Mouse (Mus musculus): ENCODE measurements at regions not wholly inside any gene's neighbourhood (a gene's known extent, or its start where the extent isn't known, plus 50 kb on each side); places are given as distances from the start of the nearest gene placed in this dataset.

GRCm38 (mm10) chr7:130043397-130044234, 452.0 kb downstream of the Wdr11 start:
- no peaks in the 10 kb centered on the region for H3K36me3 ChIP-seq (ENCODE audit: control insufficient read depth, insufficient read depth)
- no peak for TF ChIP-seq MAX (IDR thresholded peaks at IDR 0.05)
- TF ChIP-seq CEBPB (IDR thresholded peaks at IDR 0.05; ENCODE audit: low read depth): no peak
- no peak for TF ChIP-seq MYOD1 (IDR thresholded peaks at IDR 0.05; ENCODE audit: control insufficient read depth, insufficient read length, low read depth)
- no peaks in the 10 kb centered on the region for H3K27me3 ChIP-seq (ENCODE audit: control insufficient read depth, insufficient read depth, insufficient read length)
- no peak overlapping the region for H3K4me3 ChIP-seq (ENCODE audit: insufficient read depth, poor library complexity, severe bottlenecking)
- no peaks in the 10 kb centered on the region for H3K79me2 ChIP-seq (ENCODE audit: control insufficient read depth, insufficient read depth)
- H3K79me3 ChIP-seq (ENCODE audit: low read depth): no peaks in the 10 kb centered on the region
- H3ac ChIP-seq (ENCODE audit: control insufficient read depth, insufficient read length, low read depth): no peak overlapping the region

- no peak for TF ChIP-seq CEBPB (IDR thresholded peaks at IDR 0.05; ENCODE audit: low read depth)
- TF ChIP-seq MAX (IDR thresholded peaks at IDR 0.05): no peak
- no peak for TF ChIP-seq MYOG (IDR thresholded peaks at IDR 0.05; ENCODE audit: control insufficient read depth, extremely low read depth, insufficient read length)
- TF ChIP-seq USF1 (IDR thresholded peaks at IDR 0.05; ENCODE audit: low read depth): no peak
- no peak for TF ChIP-seq FOSL1 (IDR thresholded peaks at IDR 0.05; ENCODE audit: insufficient read depth, low read length, poor library complexity, severe bottlenecking)
- Histone ChIP-seq H3K79me2 (ENCODE audit: control insufficient read depth, insufficient read depth) (no peaks in the 10 kb centered on the region), H3ac (ENCODE audit: control insufficient read depth, insufficient read length, low read depth) (no peak overlapping the region), H3K27me3 (ENCODE audit: control insufficient read depth, insufficient read depth, insufficient read length) (no peaks in the 10 kb centered on the region), H3K79me3 (ENCODE audit: low read depth) (no peaks in the 10 kb centered on the region), H3K4me3 (ENCODE audit: insufficient read depth, poor library complexity, severe bottlenecking) (no peak overlapping the region), H3K36me3 (ENCODE audit: control insufficient read depth, insufficient read depth) (no peaks in the 10 kb centered on the region)
Observed at GRCm38 (mm10) chr7:130044235-130044553, 452.5 kb downstream of the Wdr11 start.

- Histone ChIP-seq H3K27me3 (ENCODE audit: control insufficient read depth, insufficient read depth, insufficient read length) (no peaks in the 10 kb centered on the region), H3K79me3 (ENCODE audit: low read depth) (no peaks in the 10 kb centered on the region), H3K4me3 (ENCODE audit: insufficient read depth, poor library complexity, severe bottlenecking) (no peak overlapping the region), H3ac (ENCODE audit: control insufficient read depth, insufficient read length, low read depth) (no peak overlapping the region), H3K79me2 (ENCODE audit: control insufficient read depth, insufficient read depth) (no peaks in the 10 kb centered on the region), H3K36me3 (ENCODE audit: control insufficient read depth, insufficient read depth) (no peaks in the 10 kb centered on the region)
- TF ChIP-seq CTCF (IDR thresholded peaks at IDR 0.05; ENCODE audit: control insufficient read depth, insufficient read depth, insufficient read length) (no peak), FOSL1 (IDR thresholded peaks at IDR 0.05; ENCODE audit: insufficient read depth, low read length, poor library complexity, severe bottlenecking) (no peak), MYOG (IDR thresholded peaks at IDR 0.05; ENCODE audit: control insufficient read depth, extremely low read depth, insufficient read length) (no peak), CEBPB (IDR thresholded peaks at IDR 0.05; ENCODE audit: low read depth) (no peak), MAX (IDR thresholded peaks at IDR 0.05) (no peak), MYOD1 (IDR thresholded peaks at IDR 0.05; ENCODE audit: control insufficient read depth, insufficient read length, low read depth) (no peak), USF1 (IDR thresholded peaks at IDR 0.05; ENCODE audit: low read depth) (no peak)
Observed at GRCm38 (mm10) chr7:130044581-130044980, 452.9 kb downstream of the Wdr11 start.

GRCm38 (mm10) chr7:130046086-130046485, 454.4 kb downstream of the Wdr11 start:
- no peaks in the 10 kb centered on the region for H3K27me3 ChIP-seq (ENCODE audit: control insufficient read depth, insufficient read depth, insufficient read length)
- H3K79me2 ChIP-seq (ENCODE audit: control insufficient read depth, insufficient read depth): no peaks in the 10 kb centered on the region
- no peak overlapping the region for H3ac ChIP-seq (ENCODE audit: control insufficient read depth, insufficient read length, low read depth)
- no peak overlapping the region for H3K4me3 ChIP-seq (ENCODE audit: insufficient read depth, poor library complexity, severe bottlenecking)
- no peak for TF ChIP-seq FOSL1 (IDR thresholded peaks at IDR 0.05; ENCODE audit: insufficient read depth, low read length, poor library complexity, severe bottlenecking)
- TF ChIP-seq CTCF (IDR thresholded peaks at IDR 0.05; ENCODE audit: control insufficient read depth, insufficient read depth, insufficient read length): no peak
- TF ChIP-seq MAX (IDR thresholded peaks at IDR 0.05): no peak
- TF ChIP-seq USF1 (IDR thresholded peaks at IDR 0.05; ENCODE audit: low read depth): no peak
- TF ChIP-seq CEBPB (IDR thresholded peaks at IDR 0.05; ENCODE audit: low read depth): no peak
- TF ChIP-seq MYOD1 (IDR thresholded peaks at IDR 0.05; ENCODE audit: control insufficient read depth, insufficient read length, low read depth): no peak
- TF ChIP-seq MYOG (IDR thresholded peaks at IDR 0.05; ENCODE audit: control insufficient read depth, extremely low read depth, insufficient read length): no peak
- no peaks in the 10 kb centered on the region for H3K36me3 ChIP-seq (ENCODE audit: control insufficient read depth, insufficient read depth)
- no peaks in the 10 kb centered on the region for H3K79me3 ChIP-seq (ENCODE audit: low read depth)

GRCm38 (mm10) chr7:130047293-130048034, 455.8 kb downstream of the Wdr11 start:
- no peak overlapping the region for H3K4me3 ChIP-seq (ENCODE audit: insufficient read depth, poor library complexity, severe bottlenecking)
- no peaks in the 10 kb centered on the region for H3K79me2 ChIP-seq (ENCODE audit: control insufficient read depth, insufficient read depth)
- H3K79me3 ChIP-seq (ENCODE audit: low read depth): no peaks in the 10 kb centered on the region

More at GRCm38 (mm10) chr7:130047293-130048034, 455.8 kb downstream of the Wdr11 start:
- H3K27me3 ChIP-seq (ENCODE audit: control insufficient read depth, insufficient read depth, insufficient read length): no peaks in the 10 kb centered on the region
- no peaks in the 10 kb centered on the region for H3K36me3 ChIP-seq (ENCODE audit: control insufficient read depth, insufficient read depth)
- no peak overlapping the region for H3ac ChIP-seq (ENCODE audit: control insufficient read depth, insufficient read length, low read depth)
- no peak for TF ChIP-seq MYOD1 (IDR thresholded peaks at IDR 0.05; ENCODE audit: control insufficient read depth, insufficient read length, low read depth)
- TF ChIP-seq MAX (IDR thresholded peaks at IDR 0.05): no peak
- no peak for TF ChIP-seq MYOG (IDR thresholded peaks at IDR 0.05; ENCODE audit: control insufficient read depth, extremely low read depth, insufficient read length)
- TF ChIP-seq CEBPB (IDR thresholded peaks at IDR 0.05; ENCODE audit: low read depth): no peak
- no peak for TF ChIP-seq USF1 (IDR thresholded peaks at IDR 0.05; ENCODE audit: low read depth)
- TF ChIP-seq CTCF (IDR thresholded peaks at IDR 0.05; ENCODE audit: control insufficient read depth, insufficient read depth, insufficient read length): no peak
- no peak for TF ChIP-seq FOSL1 (IDR thresholded peaks at IDR 0.05; ENCODE audit: insufficient read depth, low read length, poor library complexity, severe bottlenecking)

Data from C2C12 (cell line).